Mouse (Mus musculus) liver, embryonic 14.5 days (tissue): Measurements from ENCODE around the gene Vsig2. TPM values are rescaled to one million over a fixed set of nuclear protein-coding genes. Genes with fewer than 3 reads are reported as not detected.

ENCODE experiments used
- ATAC-seq: fragments of 200-750 bp; cut with Nextera tagmentation; 2 replicates; pipeline ENCODE4 v1.8.0; 2017; ENCODE audit warnings: moderate number of reproducible peaks, mild to moderate bottlenecking, moderate library complexity; ENCODE audit not compliant: insufficient read depth
- DNase-seq, 3 experiments: peaks; one replicate each; pipeline ENCODE4 v3.0.0-alpha.2; 2012 to 2013; ENCODE audit warnings: low read depth in 3 of 3, low spot score in 3 of 3
- H3K27ac ChIP-seq: fragments of 300-500 bp; sonication (generic); 2 replicates; pipeline ENCODE4 v1.5.1; 2014; ENCODE audit warnings: moderate library complexity, mild to moderate bottlenecking, control low read depth, inconsistent platforms
- H3K27me3 ChIP-seq: fragments of 300-500 bp; sonication (generic); 2 replicates; pipeline ENCODE4 v1.6.1; 2014; ENCODE audit warnings: mild to moderate bottlenecking, low read length, moderate library complexity; ENCODE audit not compliant: control insufficient read depth, insufficient read depth
- H3K36me3 ChIP-seq: fragments of 300-500 bp; sonication (generic); replicated peaks from 2 replicates; pipeline ENCODE4 v1.6.1; 2014; ENCODE audit warnings: low read depth; ENCODE audit not compliant: control insufficient read depth, insufficient read depth
- H3K4me1 ChIP-seq, 2 experiments: fragments of 200-500 bp in 1 of 2; fragments of 300-500 bp in 1 of 2; sonication (generic) in 1 of 2; replicated peaks; 2 replicates each; pipeline ENCODE4 v1.6.1; 2012 to 2014; ENCODE audit warnings: antibody characterized with exemption in 1 of 2, inconsistent platforms in 1 of 2, low read length in 1 of 2; ENCODE audit not compliant: control insufficient read depth in 2 of 2, insufficient read depth in 2 of 2
- H3K4me2 ChIP-seq: fragments of 300-500 bp; sonication (generic); 2 replicates; pipeline ENCODE4 v1.6.1; 2014; ENCODE audit warnings: low read depth, mild to moderate bottlenecking, control low read depth, moderate library complexity
- H3K4me3 ChIP-seq, 2 experiments: fragments of 200-500 bp in 1 of 2; fragments of 300-500 bp in 1 of 2; sonication (generic) in 1 of 2; 2 replicates each; pipeline ENCODE4 v1.5.1; 2012 to 2014; ENCODE audit warnings: low read depth in 2 of 2, low read length in 2 of 2, mild to moderate bottlenecking in 2 of 2, control low read depth in 1 of 2, inconsistent platforms in 1 of 2, moderate library complexity in 1 of 2; ENCODE audit not compliant: insufficient read depth in 1 of 2
- H3K9ac ChIP-seq: fragments of 300-500 bp; sonication (generic); replicated peaks from 2 replicates; pipeline ENCODE4 v1.6.1; 2014; ENCODE audit warnings: mild to moderate bottlenecking, control low read depth, moderate library complexity
- H3K9me3 ChIP-seq: fragments of 300-500 bp; sonication (generic); 2 replicates; pipeline ENCODE4 v1.6.1; 2016; ENCODE audit warnings: low read length, mixed read lengths; ENCODE audit not compliant: control insufficient read depth
- CTCF ChIP-seq: IDR thresholded peaks from 2 replicates; pipeline ENCODE4 v1.5.1; 2016; ENCODE audit warnings: antibody characterized with exemption, low read depth, control low read depth
- EP300 ChIP-seq: IDR thresholded peaks from 2 replicates; pipeline ENCODE4 v1.6.1; 2016; ENCODE audit warnings: antibody characterized with exemption, low read depth
- WGBS: fragments of 180-500 bp; shearing (Covaris S2); extraction: QIAGEN DNeasy Blood & Tissue Kit; methylation state at CpG from one replicate; pipeline ENCODE4 v1.1.7; 2014; ENCODE audit not compliant: insufficient replicate concordance; 5-methylcytosine and 5-hydroxymethylcytosine counted together
- polyA plus RNA-seq, 2 experiments: library from polyadenylated mRNA; depleted of rRNA in 1 of 2; stranded (reverse) in 1 of 2; unstranded in 1 of 2; fragments of >200 nt; fragmentation: Nextera tagmentation in 1 of 2; extraction: Ambion mirVana in 1 of 2; gene quantifications; 2 replicates each; pipeline versions ENCODE4 v1.2.1 to v1.2.3; 2012 to 2014

Gene Vsig2
- polyA plus RNA-seq (2012; rRNA removed) (0.70 and 0.81 TPM in 2 replicates), polyA plus RNA-seq (2014; fragmentation: Nextera tagmentation; extraction: Ambion mirVana) (0.36 TPM in 1 of 2 replicates, not detected in the other)

- peaks cover 3% of the 10 kb centered on the region for H3K27me3 ChIP-seq
- no peak within 1 kb of the TSS for H3K4me2 ChIP-seq
- DNase-seq = no peak
- H3K9me3 ChIP-seq = no peaks in the 10 kb centered on the region
- no peak within 1 kb of the TSS for H3K9ac ChIP-seq
- WGBS = 53% methylated on average over 23 of the region's 23 CpGs
- peaks cover 0 to 3% of the 10 kb centered on the region in 2 experiments; a peak in 1 of 4 replicates for H3K4me1 ChIP-seq
- H3K27ac ChIP-seq = no peak within 1 kb of the TSS
- no peak for TF ChIP-seq CTCF
- no peak for TF ChIP-seq EP300
- no peaks in the 10 kb centered on the region for H3K36me3 ChIP-seq
- no peak for ATAC-seq
- H3K4me3 ChIP-seq = no peak within 1 kb of the TSS
Observed at GRCm38 (mm10) chr9:37539170-37540025, at the start of gene Vsig2. Gene Vsig2 (plus strand): TSS chr9:37539255.

GRCm38 (mm10) chr9:37489446-37490120 is 49.5 kb upstream of the Vsig2 start:
- TF ChIP-seq EP300 (no peak), CTCF (no peak)
- peaks cover 8 to 9% of the 10 kb centered on the region in 2 experiments for H3K4me1 ChIP-seq
- H3K36me3 ChIP-seq = no peaks in the 10 kb centered on the region
- WGBS = under 1% methylated on average over 68 of the region's 75 CpGs
- H3K4me2 ChIP-seq = peak overlapping the region; percentile 100
- H3K9ac ChIP-seq = peak overlapping the region; percentile 68
- H3K27me3 ChIP-seq = no peaks in the 10 kb centered on the region
- no peak overlapping the region for H3K27ac ChIP-seq
- DNase-seq (peak; percentile 14 to 29 (median 15)), ATAC-seq (peak; percentile 63)
- peak overlapping the region; percentile 86 to 90 for H3K4me3 ChIP-seq
- no peaks in the 10 kb centered on the region for H3K9me3 ChIP-seq

GRCm38 (mm10) chr9:37495761-37496160 is 43.3 kb upstream of the Vsig2 start:
- H3K4me2 ChIP-seq = no peak overlapping the region
- WGBS = 57% methylated on average over 3 of the region's 3 CpGs
- no peak overlapping the region for H3K9ac ChIP-seq
- no peak overlapping the region for H3K4me3 ChIP-seq
- DNase-seq (no peak), ATAC-seq (no peak)
- TF ChIP-seq CTCF (no peak), EP300 (no peak)
- H3K9me3 ChIP-seq = no peaks in the 10 kb centered on the region
- no peaks in the 10 kb centered on the region for H3K27me3 ChIP-seq
- H3K4me1 ChIP-seq = no peaks in the 10 kb centered on the region; a peak in 1 of 4 replicates
- H3K27ac ChIP-seq = no peak overlapping the region
- H3K36me3 ChIP-seq = no peaks in the 10 kb centered on the region

- Histone ChIP-seq H3K27me3 (no peaks in the 10 kb centered on the region), H3K4me2 (no peak overlapping the region), H3K36me3 (no peaks in the 10 kb centered on the region), H3K4me3 (no peak overlapping the region), H3K9ac (no peak overlapping the region), H3K9me3 (no peaks in the 10 kb centered on the region), H3K27ac (no peak overlapping the region), H3K4me1 (no peaks in the 10 kb centered on the region)
- TF ChIP-seq EP300 (no peak), CTCF (no peak)
- ATAC-seq (no peak), DNase-seq (no peak)
Observed at GRCm38 (mm10) chr9:37496325-37496724, 42.7 kb upstream of the Vsig2 start.

- no peak for ATAC-seq
- H3K4me1 ChIP-seq = no peaks in the 10 kb centered on the region
- TF ChIP-seq CTCF (no peak), EP300 (no peak)
- no peaks in the 10 kb centered on the region for H3K36me3 ChIP-seq
- no peak overlapping the region for H3K27ac ChIP-seq
- H3K4me2 ChIP-seq = no peak overlapping the region
- H3K9ac ChIP-seq = no peak overlapping the region
- no peak overlapping the region for H3K4me3 ChIP-seq
- no peaks in the 10 kb centered on the region for H3K9me3 ChIP-seq
- DNase-seq = no peak
- H3K27me3 ChIP-seq = no peaks in the 10 kb centered on the region
- 55% methylated on average over 3 of the region's 3 CpGs for WGBS
Observed at GRCm38 (mm10) chr9:37500201-37500600, 38.9 kb upstream of the Vsig2 start.
